Mouse (Mus musculus): ENCODE data around the gene Sco1. TPM values are rescaled to one million over a fixed set of nuclear protein-coding genes. Genes with fewer than 3 reads are reported as not detected.
A peak's percentile ranks its signal among the peaks of the same experiment; 100 is the strongest.

The Sco1 gene
- total RNA-seq, 2 experiments from 2014 or later: 2.9 TPM; not detected in 1

DNA sequence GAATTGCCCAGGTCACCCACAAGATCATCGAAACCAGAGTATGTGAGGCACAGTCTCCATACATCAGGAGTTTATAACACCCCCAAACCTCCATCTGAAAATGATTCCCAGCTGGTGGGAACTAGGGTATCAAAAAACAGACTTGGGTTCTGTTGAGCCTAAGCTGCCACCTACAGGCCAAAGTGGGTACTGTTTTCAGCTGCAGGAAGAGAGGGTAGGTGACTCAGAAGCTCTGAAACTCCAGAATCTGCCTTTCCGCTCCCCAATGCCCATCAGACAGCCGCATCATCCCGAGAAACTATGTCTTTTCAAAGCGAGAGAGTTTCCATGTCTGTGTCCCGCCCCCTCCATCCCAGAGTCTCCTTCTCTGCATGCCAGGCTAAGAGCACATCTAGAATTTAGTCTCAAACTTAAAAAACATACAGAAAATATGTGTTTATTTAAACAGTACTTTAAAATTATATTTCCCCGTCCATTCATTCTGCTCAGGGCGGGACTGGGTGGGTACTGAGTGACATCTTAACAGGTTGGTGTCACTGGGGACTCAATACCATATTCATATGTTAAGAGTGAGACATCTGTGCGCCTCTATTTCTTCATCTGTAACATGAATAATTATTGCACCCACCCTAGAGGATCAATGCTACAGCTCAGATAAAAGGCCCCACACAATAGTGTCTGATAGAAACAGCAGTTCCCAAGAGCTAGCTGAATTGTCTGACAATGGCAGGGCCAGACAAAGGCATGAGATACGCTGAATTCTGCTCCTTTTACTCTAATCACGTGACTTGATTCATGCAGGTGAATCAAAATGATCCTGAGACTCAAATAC lies 59.8 kb downstream of the Sco1 start:
- 0 out of 2 replicates have a peak, but pooled peaks have one; percentile 9 for ATAC-seq (replicated peaks; ENCODE audit: low FRiP score, poor library complexity, severe bottlenecking)

DNA sequence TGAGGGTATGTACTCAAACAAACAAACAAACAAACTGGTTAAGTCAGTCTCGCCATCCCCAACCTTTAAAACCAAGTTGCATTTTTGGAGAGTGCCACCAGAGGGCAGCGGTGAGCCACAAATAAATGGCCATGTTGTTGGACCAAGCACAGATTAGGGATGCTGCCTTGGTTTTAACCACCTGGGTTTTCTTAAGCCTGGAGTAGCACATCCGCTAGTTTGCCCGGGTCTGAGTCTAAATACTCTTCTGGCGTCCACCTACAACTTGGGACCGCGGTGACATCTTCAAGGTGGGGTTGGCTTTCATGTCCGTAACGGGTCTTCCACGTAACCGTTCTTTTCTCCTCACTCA lies 60.4 kb downstream of the Sco1 start:
- ATAC-seq (replicated peaks; ENCODE audit: low FRiP score, poor library complexity, severe bottlenecking): no peak

- ATAC-seq (replicated peaks; ENCODE audit: low FRiP score, poor library complexity, severe bottlenecking): no peak
Observed at GRCm38 (mm10) chr11:67113381-67113780, 60.9 kb downstream of the Sco1 start.

DNA sequence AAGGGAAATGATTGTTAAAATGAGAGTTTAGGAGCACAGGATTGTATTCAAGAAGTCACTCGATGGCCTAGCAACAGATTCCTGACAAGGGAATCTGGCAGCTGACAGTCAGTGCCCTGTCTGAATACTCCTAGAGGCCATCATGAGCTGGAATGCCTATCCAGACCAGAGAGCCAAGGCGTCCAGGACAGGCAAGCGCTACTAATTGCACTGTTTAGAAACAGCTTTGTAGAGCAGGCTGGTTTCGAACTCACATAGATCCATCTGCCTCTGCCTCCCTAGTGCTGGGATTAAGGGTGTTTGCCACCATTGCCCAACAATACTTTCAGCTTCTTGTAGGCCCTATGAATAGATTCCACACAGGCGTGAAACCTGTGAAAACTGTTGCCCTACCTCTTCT lies 61.8 kb downstream of the Sco1 start:
- no peak for ATAC-seq (replicated peaks; ENCODE audit: low FRiP score, poor library complexity, severe bottlenecking)

GRCm38 (mm10) chr11:67114901-67115300 lies 62.4 kb downstream of the Sco1 start:
- no peak for ATAC-seq (replicated peaks; ENCODE audit: low FRiP score, poor library complexity, severe bottlenecking)

Other genes with a start within 250 kb of the Sco1 start
- gene Pirt, start 140.7 kb upstream of the Sco1 start, total RNA-seq (2015; ENCODE audit: low replicate concordance): not detected in 2 replicates
- not detected in 2 replicates for gene Pirt, start 140.7 kb upstream of the Sco1 start, total RNA-seq (2017; ENCODE audit: low replicate concordance)
- not detected in 2 replicates for gene Tmem238l, start 96.0 kb upstream of the Sco1 start, total RNA-seq (2015; ENCODE audit: low replicate concordance)
- not detected in 2 replicates for gene Tmem238l, start 96.0 kb upstream of the Sco1 start, total RNA-seq (2017; ENCODE audit: low replicate concordance)
- gene Tmem220, start 27.5 kb upstream of the Sco1 start, total RNA-seq (2015; ENCODE audit: low replicate concordance): 2.9 and 3.8 TPM in 2 replicates
- 1.3 TPM in 1 of 2 replicates, not detected in the other for gene Tmem220, start 27.5 kb upstream of the Sco1 start, total RNA-seq (2017; ENCODE audit: low replicate concordance)
- 5.0 and 34.8 TPM in 2 replicates for gene Adprm, start 76 bp upstream of the Sco1 start, total RNA-seq (2015; ENCODE audit: low replicate concordance)
- 3.2 and 8.5 TPM in 2 replicates for gene Adprm, start 76 bp upstream of the Sco1 start, total RNA-seq (2017; ENCODE audit: low replicate concordance)
- not detected in 2 replicates for gene Myh3, start 25.6 kb downstream of the Sco1 start, total RNA-seq (2015; ENCODE audit: low replicate concordance)
- gene Myh3, start 25.6 kb downstream of the Sco1 start, total RNA-seq (2017; ENCODE audit: low replicate concordance): not detected in 2 replicates
- gene Myh2, start 118.4 kb downstream of the Sco1 start, total RNA-seq (2015; ENCODE audit: low replicate concordance): not detected in 2 replicates
- not detected in 2 replicates for gene Myh2, start 118.4 kb downstream of the Sco1 start, total RNA-seq (2017; ENCODE audit: low replicate concordance)
- not detected in 2 replicates for gene Myh1, start 147.4 kb downstream of the Sco1 start, total RNA-seq (2015; ENCODE audit: low replicate concordance)
- gene Myh1, start 147.4 kb downstream of the Sco1 start, total RNA-seq (2017; ENCODE audit: low replicate concordance): not detected in 2 replicates
- not detected in 2 replicates for gene Myh4, start 185.4 kb downstream of the Sco1 start, total RNA-seq (2015; ENCODE audit: low replicate concordance)
- not detected in 2 replicates for gene Myh4, start 185.4 kb downstream of the Sco1 start, total RNA-seq (2017; ENCODE audit: low replicate concordance)
- gene Myh8, start 224.5 kb downstream of the Sco1 start, total RNA-seq (2015; ENCODE audit: low replicate concordance): not detected in 2 replicates
- not detected in 2 replicates for gene Myh8, start 224.5 kb downstream of the Sco1 start, total RNA-seq (2017; ENCODE audit: low replicate concordance)

Data from erythroid progenitor cell, adult 5-6 weeks (primary cell).